Mouse (Mus musculus) cerebellum, postnatal 10 days (tissue): ENCODE data around the gene Msh5.

Experiments
- DNase-seq, 2 experiments: peaks; one replicate each; pipeline ENCODE4 v3.0.0; 2021; ENCODE audit warnings: mixed read lengths in 2 of 2

The Msh5 gene

DNA sequence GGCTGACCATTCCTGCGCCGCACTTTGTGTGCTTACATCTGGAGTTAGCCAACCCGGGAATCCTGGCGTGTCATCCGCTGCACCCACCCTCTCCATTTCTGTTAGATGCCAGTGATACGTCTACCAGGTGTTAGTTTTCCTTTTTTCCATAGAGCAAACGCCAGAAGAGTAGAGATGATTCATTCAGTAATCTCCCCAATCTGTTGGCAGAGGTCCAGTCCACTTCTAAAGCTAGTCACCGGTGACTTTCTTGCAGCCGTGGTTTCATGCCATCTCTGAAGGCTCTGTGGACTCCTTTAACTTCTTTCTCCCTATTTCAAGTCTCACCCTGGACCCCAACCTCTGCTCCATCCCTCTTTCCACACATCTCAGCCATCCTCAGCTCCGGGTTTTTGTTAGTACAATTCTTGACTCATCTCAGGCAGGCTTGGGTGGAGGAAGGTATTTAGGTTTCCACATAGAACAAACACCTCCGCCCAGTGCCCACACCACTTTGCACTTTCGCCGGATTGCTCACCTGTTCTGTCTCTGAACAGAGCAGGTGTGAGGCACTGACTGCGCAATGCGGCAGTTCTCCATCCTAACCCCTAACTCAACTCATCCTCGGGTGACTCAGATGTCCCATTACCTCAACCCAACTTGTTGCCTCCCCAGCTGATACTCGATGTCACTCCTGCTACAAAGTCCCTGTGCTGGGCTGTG lies 21.8 kb upstream of the Msh5 start:
- DNase-seq, result peak in 1 of 2 experiments; percentile 47

DNA sequence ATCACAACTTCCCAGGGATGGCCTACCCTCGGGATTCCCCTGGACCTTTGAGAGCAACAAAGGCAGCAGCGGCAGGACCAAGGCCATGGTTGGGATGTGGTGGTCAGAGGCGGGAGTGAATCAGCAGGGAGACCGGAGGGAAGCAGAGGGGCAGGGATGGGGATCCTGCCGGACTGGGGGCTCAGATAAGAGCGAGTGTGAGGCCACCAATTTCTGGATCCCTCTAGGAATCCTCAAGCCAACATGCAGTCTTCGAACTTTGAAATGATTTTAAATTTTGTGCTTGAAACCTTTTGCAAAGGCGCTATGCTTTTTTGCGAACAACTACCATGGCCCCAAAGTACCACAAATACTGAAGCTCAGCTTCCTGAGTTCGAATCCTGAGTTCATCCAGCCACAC lies 19.5 kb upstream of the Msh5 start, which contains the start of gene Mpig6b:
Gene Mpig6b, minus strand, starts transcription at position 101 of the 400 bp plus-strand sequence.
- peak in 1 of 2 experiments; percentile 12 for DNase-seq

DNA sequence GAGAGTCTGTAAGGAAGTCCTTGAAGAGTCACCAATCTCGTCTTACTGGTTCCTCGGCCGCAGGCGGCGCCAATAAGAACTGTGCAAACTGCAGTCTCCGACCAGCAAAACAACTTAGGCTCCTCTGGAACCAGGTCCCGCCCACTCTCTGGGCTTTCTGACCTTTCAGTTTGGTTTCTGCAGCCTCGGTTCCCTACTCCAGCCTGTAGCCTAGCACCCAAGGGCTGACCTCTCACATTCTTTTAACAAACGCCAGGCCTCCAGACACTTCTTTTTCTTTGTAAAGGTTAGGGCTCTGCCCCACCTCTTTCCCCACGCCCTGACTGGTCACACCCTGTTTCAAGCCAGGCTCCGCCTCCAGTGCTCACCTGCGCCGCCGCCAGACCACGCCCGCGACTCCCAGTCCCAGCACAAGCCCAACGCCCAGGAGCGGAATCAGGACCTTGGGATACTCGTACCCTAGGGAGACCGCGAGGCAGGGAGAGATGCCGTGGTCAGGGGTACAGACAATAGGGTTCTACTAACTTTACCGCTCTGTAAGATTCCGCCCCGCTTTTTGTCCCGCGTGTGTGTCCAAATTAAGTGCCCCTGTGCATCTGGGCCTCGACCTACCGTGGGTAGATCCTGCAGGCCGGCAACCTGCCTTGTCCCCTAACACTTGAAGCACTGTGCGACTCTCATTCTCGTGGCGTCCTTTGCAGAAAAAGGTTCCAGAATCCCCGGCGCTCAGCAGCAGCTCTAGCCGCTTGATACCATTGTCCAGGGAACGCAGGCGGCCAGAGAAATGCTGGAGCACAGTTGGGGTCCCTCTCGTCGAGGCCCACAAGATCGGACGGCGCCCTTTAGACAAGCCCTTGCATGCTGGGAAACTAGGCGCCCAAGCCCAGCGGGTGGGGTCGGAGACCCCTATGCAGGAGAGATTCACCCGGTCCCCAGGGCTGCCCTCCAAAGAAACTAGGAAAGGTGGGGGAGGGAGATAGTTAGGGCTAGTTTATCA lies 18.7 kb upstream of the Msh5 start, which contains the start of gene Ly6g6c:
Gene Ly6g6c, plus strand, starts transcription at position 438 of the 997 bp plus-strand sequence.
- DNase-seq, result peak; percentile 51 to 55

GRCm38 (mm10) chr17:35064378-35064877 lies 17.9 kb upstream of the Msh5 start:
- DNase-seq, result peak; percentile 82 to 85

- DNase-seq, result peak; percentile 82 to 88
These were observed 16.9 kb upstream of the Msh5 start for GRCm38 (mm10) chr17:35063466-35063865.

- DNase-seq, result no peak
These were observed 14.8 kb upstream of the Msh5 start for GRCm38 (mm10) chr17:35061299-35061698.

- DNase-seq, result peak; percentile 51 to 63
These were observed 14.3 kb upstream of the Msh5 start for GRCm38 (mm10) chr17:35060737-35061297.

DNA sequence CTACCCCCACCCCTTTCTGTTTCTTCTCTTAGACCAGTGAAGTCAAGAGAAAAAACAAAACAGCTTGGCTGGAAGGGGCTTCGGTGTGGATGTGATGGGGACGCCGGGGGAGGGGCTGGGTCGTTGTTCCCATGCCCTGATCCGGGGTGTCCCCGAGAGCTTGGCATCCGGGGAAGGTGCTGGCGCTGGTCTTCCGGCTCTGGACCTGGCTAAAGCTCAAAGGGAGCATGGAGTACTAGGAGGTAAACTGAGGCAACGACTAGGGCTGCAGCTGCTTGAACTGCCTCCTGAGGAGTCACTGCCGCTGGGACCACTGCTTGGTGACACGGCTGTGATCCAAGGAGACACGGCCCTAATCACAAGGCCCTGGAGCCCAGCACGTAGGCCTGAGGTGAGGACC lies 13.5 kb upstream of the Msh5 start:
- DNase-seq, result peak in 1 of 2 experiments; percentile 54

- peak; percentile 97 to 98 for DNase-seq
These were observed 12.7 kb upstream of the Msh5 start, which contains the start of gene Ddah2 for GRCm38 (mm10) chr17:35058911-35059892. Ddah2 (plus strand) TSS chr17:35059035.

GRCm38 (mm10) chr17:35058316-35058715 lies 11.8 kb upstream of the Msh5 start:
- DNase-seq, result peak in 1 of 2 experiments; percentile 27

GRCm38 (mm10) chr17:35057090-35057489 lies 10.5 kb upstream of the Msh5 start:
- no peak for DNase-seq

- no peak for DNase-seq
These were observed 9.3 kb upstream of the Msh5 start for GRCm38 (mm10) chr17:35055691-35056495.

- no peak for DNase-seq
These were observed 5.8 kb upstream of the Msh5 start for GRCm38 (mm10) chr17:35052271-35052798.

GRCm38 (mm10) chr17:35051156-35052086 lies 4.9 kb upstream of the Msh5 start:
- DNase-seq, result peak; percentile 89 to 90

- DNase-seq, result peak; percentile 66 to 75
These were observed 3.7 kb upstream of the Msh5 start for GRCm38 (mm10) chr17:35050126-35050750.

DNA sequence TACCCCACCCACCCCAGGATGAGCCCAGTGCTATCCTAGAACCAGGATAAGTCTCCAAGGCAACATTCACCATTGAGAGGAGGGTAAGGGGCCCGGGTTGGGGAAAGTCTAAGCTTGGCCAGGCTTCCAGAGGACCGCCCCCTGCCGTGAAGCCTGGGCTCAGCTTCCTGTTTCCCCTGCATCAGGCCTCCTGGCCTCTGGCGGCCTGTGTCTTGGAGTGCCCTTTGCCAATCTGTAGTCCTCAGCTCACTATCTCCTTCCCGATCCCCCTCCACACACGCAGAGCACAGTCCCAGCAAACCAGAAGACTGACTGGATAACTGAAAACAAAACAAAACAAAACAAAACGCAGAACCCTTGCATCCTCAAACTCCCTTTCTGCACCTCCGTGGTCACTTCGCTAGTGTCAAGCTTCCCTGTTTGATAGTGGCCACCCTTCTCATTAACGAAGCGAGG lies 3.0 kb upstream of the Msh5 start, which contains the start of gene Clic1:
Gene Clic1, plus strand, starts transcription at position 406 of the 456 bp plus-strand sequence.
- DNase-seq, result peak; percentile 71 to 78

DNA sequence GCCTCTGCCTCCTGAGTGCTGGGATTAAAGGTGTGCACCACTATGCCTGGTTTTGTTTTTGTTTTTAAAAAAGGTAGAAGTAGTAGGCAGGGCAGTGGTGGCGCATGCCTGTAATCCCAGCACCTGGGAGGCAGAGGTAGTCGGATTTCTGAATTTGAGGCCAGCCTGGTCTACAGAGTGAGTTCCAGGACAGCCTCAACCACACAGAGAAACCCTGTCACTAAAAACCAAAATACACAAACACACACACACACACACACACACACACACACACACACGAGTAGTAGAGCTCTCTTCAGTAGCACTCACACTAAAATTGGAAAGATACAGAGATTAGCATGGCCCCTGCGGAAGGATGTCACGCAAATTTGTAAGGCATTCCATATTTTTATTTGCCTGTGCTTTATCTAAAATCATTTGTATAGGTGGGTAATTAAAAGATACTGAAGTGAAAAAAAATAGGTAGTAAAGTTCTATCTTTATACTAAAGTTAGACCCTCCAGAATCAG lies 2.4 kb upstream of the Msh5 start:
- no peak for DNase-seq
